ENCODE assay signal across 14 mouse cellular contexts in the genomic region with DNA sequence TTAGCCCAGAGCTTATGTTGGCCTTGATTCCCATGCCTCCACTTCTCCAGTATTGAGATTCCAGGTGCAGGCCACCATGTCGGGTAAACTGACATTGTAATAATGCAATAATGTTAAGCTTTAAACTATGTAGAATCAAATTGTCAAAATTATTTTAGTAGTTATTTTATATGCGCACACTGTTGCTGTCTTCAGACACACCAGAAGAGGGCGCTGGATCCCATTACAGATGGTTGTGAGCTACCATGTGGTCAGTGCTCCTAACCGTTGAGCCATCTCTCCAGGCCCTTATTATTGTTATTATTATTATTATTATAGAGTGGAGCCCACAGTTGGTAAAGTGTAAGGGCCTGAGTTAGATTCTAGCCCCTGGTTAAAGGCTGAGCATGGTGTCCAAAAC. TPM values are rescaled to one million over a fixed set of nuclear protein-coding genes. Genes with fewer than 3 reads are reported as not detected.
DNase-seq lines count a peak whose midpoint lies in the region; ATAC-seq and TF ChIP-seq lines count a peak whose summit lies in the region.
"Had no signal": no experiment of that assay in that cellular context is flagged by ENCODE, and none has a peak within 500 bp of the region (broad histone marks: within the 10 kb centered on the region; RNA-seq: fewer than 3 reads in every experiment).

No protein-coding gene starts in this region.

- peak overlapping the region; percentile 80; the same call in 1 of the 2 replicates for H3K4me3 ChIP-seq in heart, embryonic 13.5 days
- 0 out of 2 replicates have a peak overlapping the region, but pooled peaks have one; percentile 8 for H3K4me3 ChIP-seq in limb, embryonic 13.5 days
- H3K4me3 ChIP-seq in limb, embryonic 10.5 days, result no peak overlapping the region
- no peak overlapping the region; the same call in 1 of the 2 replicates for H3K4me3 ChIP-seq in E14TG2a.4 (replicated peaks; ENCODE audit: low read length)
- H3K4me3 ChIP-seq in brown adipose tissue, adult 24 weeks (ENCODE audit: insufficient read depth, low read depth, low read length), result 0 out of 2 replicates have a peak overlapping the region, but pooled peaks have one; percentile 82

- peaks cover 16% of the 10 kb centered on the region for H3K36me3 ChIP-seq in heart, embryonic 13.5 days
- H3K36me3 ChIP-seq in limb, embryonic 13.5 days, result no peaks in the 10 kb centered on the region
- no peaks in the 10 kb centered on the region for H3K36me3 ChIP-seq in limb, embryonic 10.5 days
- H3K36me3 ChIP-seq in E14TG2a.4 (ENCODE audit: insufficient read depth, low read length), result no peaks in the 10 kb centered on the region
- H3K36me3 ChIP-seq: embryonic facial prominence, embryonic 13.5 days; hindbrain, embryonic 12.5 days had no signal

- no peak for DNase-seq in heart, adult 9 months (ENCODE audit: low spot score in 2 of 2)
- DNase-seq in limb, embryonic 10.5 days (ENCODE audit: low spot score), result no peak
- no peak for DNase-seq in thymus, postnatal 25 days
- DNase-seq in urinary bladder, postnatal 25 days (ENCODE audit: low spot score), result no peak
- DNase-seq: cerebellum, postnatal 36 days; left cerebral cortex, postnatal 4 days; right cerebral cortex, postnatal 25 days; thymus, postnatal 36 days had no signal

- TF ChIP-seq CTCF in E14TG2a.4 (conservative IDR thresholded peaks at IDR 0.05; ENCODE audit: low read length), result peak; percentile 39

- ATAC-seq in heart, embryonic 13.5 days (ENCODE audit: extremely low read depth, insufficient number of reproducible peaks, low FRiP score, low TSS enrichment), result no peak
- no peak for ATAC-seq in limb, embryonic 13.5 days (ENCODE audit: low FRiP score, low read depth)

- H3K27ac ChIP-seq in heart, embryonic 13.5 days (replicated peaks), result peak overlapping the region; percentile 97
- no peak overlapping the region for H3K27ac ChIP-seq in limb, embryonic 13.5 days
- H3K27ac ChIP-seq in limb, embryonic 10.5 days, result no peak overlapping the region
- H3K27ac ChIP-seq in brown adipose tissue, adult 24 weeks (replicated peaks; ENCODE audit: low read depth, low read length), result peak overlapping the region; percentile 54
- H3K27ac ChIP-seq: embryonic facial prominence, embryonic 13.5 days; hindbrain, embryonic 12.5 days had no signal

- H3K9ac ChIP-seq in heart, embryonic 13.5 days, result peak overlapping the region; percentile 93
- no peak overlapping the region for H3K9ac ChIP-seq in limb, embryonic 13.5 days
- H3K9ac ChIP-seq: hindbrain, embryonic 12.5 days had no signal

- H3K9me3 ChIP-seq in heart, embryonic 13.5 days, result no peaks in the 10 kb centered on the region
- no peaks in the 10 kb centered on the region for H3K9me3 ChIP-seq in limb, embryonic 13.5 days
- no peaks in the 10 kb centered on the region for H3K9me3 ChIP-seq in limb, embryonic 10.5 days (replicated peaks)
- no peaks in the 10 kb centered on the region for H3K9me3 ChIP-seq in E14TG2a.4 (ENCODE audit: low read length)
- H3K9me3 ChIP-seq: embryonic facial prominence, embryonic 13.5 days; hindbrain, embryonic 12.5 days had no signal

- WGBS in heart, embryonic 13.5 days, result 73% methylated on average over 4 of the region's 4 CpGs
- 79% methylated on average over 4 of the region's 4 CpGs for WGBS in limb, embryonic 13.5 days
- WGBS in limb, embryonic 10.5 days, result 82% methylated on average over 4 of the region's 4 CpGs

- peak overlapping the region; percentile 76 for H3K4me2 ChIP-seq in heart, embryonic 13.5 days
- no peak overlapping the region for H3K4me2 ChIP-seq in limb, embryonic 13.5 days (replicated peaks)

- peaks cover 48% of the 10 kb centered on the region for H3K4me1 ChIP-seq in heart, embryonic 13.5 days
- peaks cover 47% of the 10 kb centered on the region for H3K4me1 ChIP-seq in limb, embryonic 13.5 days
- H3K4me1 ChIP-seq in limb, embryonic 10.5 days, result peaks cover 45% of the 10 kb centered on the region
- H3K4me1 ChIP-seq in E14TG2a.4 (replicated peaks; ENCODE audit: low read depth, low read length), result peaks cover 48% of the 10 kb centered on the region
- H3K4me1 ChIP-seq in brown adipose tissue, adult 24 weeks (ENCODE audit: control insufficient read depth, insufficient read depth, insufficient read length, low read length), result peaks cover 13% of the 10 kb centered on the region

- peaks cover 36% of the 10 kb centered on the region for H3K27me3 ChIP-seq in heart, embryonic 13.5 days (replicated peaks)
- peaks cover 65% of the 10 kb centered on the region for H3K27me3 ChIP-seq in limb, embryonic 13.5 days
- peaks cover 71% of the 10 kb centered on the region for H3K27me3 ChIP-seq in limb, embryonic 10.5 days (ENCODE audit: low read depth, poor library complexity, severe bottlenecking)
- H3K27me3 ChIP-seq in E14TG2a.4 (ENCODE audit: insufficient read depth, low read length), result peaks cover 65% of the 10 kb centered on the region

RNA-seq across cellular contexts. Expression of a gene that starts 15.9 kb away (rescaled TPM):
- polyA plus RNA-seq in heart, embryonic 13.5 days (2015; fragmentation: Nextera tagmentation; extraction: Ambion mirVana), result 46.1 and 51.1 TPM in 2 replicates
- polyA plus RNA-seq in limb, embryonic 13.5 days (2015; fragmentation: Nextera tagmentation; extraction: Ambion mirVana), result 15.7 and 15.9 TPM in 2 replicates
- polyA plus RNA-seq in limb, embryonic 10.5 days (2016; fragmentation: Nextera tagmentation; extraction: Ambion mirVana), result 3.2 and 4.9 TPM in 2 replicates
- polyA plus RNA-seq in brown adipose tissue, adult 24 weeks (2012; ENCODE audit: insufficient read depth, insufficient read length, missing spikeins), result 4.6 and 8.3 TPM in 2 replicates

RNA-seq across cellular contexts. Expression of a gene that starts 19.9 kb away (rescaled TPM):
- polyA plus RNA-seq in heart, embryonic 13.5 days (2015; fragmentation: Nextera tagmentation; extraction: Ambion mirVana), result 4.2 and 4.3 TPM in 2 replicates
- polyA plus RNA-seq in limb, embryonic 13.5 days (2015; fragmentation: Nextera tagmentation; extraction: Ambion mirVana), result 2.3 and 3.2 TPM in 2 replicates
- 1.9 and 2.1 TPM in 2 replicates for polyA plus RNA-seq in limb, embryonic 10.5 days (2016; fragmentation: Nextera tagmentation; extraction: Ambion mirVana)
- 5.9 and 8.3 TPM in 2 replicates for polyA plus RNA-seq in brown adipose tissue, adult 24 weeks (2012; ENCODE audit: insufficient read depth, insufficient read length, missing spikeins)

RNA-seq across cellular contexts. Expression of a gene that starts 24.3 kb away (rescaled TPM):
- polyA plus RNA-seq in heart, embryonic 13.5 days (2015; fragmentation: Nextera tagmentation; extraction: Ambion mirVana), result 134 and 138 TPM in 2 replicates
- 43.1 and 47.9 TPM in 2 replicates for polyA plus RNA-seq in limb, embryonic 13.5 days (2015; fragmentation: Nextera tagmentation; extraction: Ambion mirVana)
- polyA plus RNA-seq in limb, embryonic 10.5 days (2016; fragmentation: Nextera tagmentation; extraction: Ambion mirVana), result 54.8 and 56.9 TPM in 2 replicates
- 73.7 and 124 TPM in 2 replicates for polyA plus RNA-seq in brown adipose tissue, adult 24 weeks (2012; ENCODE audit: insufficient read depth, insufficient read length, missing spikeins)

RNA-seq across cellular contexts. Expression of a gene that starts 27.6 kb away (rescaled TPM):
- polyA plus RNA-seq in heart, embryonic 13.5 days (2015; fragmentation: Nextera tagmentation; extraction: Ambion mirVana), result 82.4 and 92.2 TPM in 2 replicates
- polyA plus RNA-seq in limb, embryonic 13.5 days (2015; fragmentation: Nextera tagmentation; extraction: Ambion mirVana), result 86.0 and 86.3 TPM in 2 replicates
- 116 and 118 TPM in 2 replicates for polyA plus RNA-seq in limb, embryonic 10.5 days (2016; fragmentation: Nextera tagmentation; extraction: Ambion mirVana)
- 99.5 and 121 TPM in 2 replicates for polyA plus RNA-seq in brown adipose tissue, adult 24 weeks (2012; ENCODE audit: insufficient read depth, insufficient read length, missing spikeins)

RNA-seq across cellular contexts. Expression of a gene that starts 33.3 kb away (rescaled TPM):
- 1.5 and 2.3 TPM in 2 replicates for polyA plus RNA-seq in heart, embryonic 13.5 days (2015; fragmentation: Nextera tagmentation; extraction: Ambion mirVana)
- 2.1 and 2.4 TPM in 2 replicates for polyA plus RNA-seq in limb, embryonic 13.5 days (2015; fragmentation: Nextera tagmentation; extraction: Ambion mirVana)
- polyA plus RNA-seq in limb, embryonic 10.5 days (2016; fragmentation: Nextera tagmentation; extraction: Ambion mirVana), result 2.4 and 3.7 TPM in 2 replicates
- not detected in 2 replicates for polyA plus RNA-seq in brown adipose tissue, adult 24 weeks (2012; ENCODE audit: insufficient read depth, insufficient read length, missing spikeins)

Comparison
In these comparisons a context has a peak if more than half of its experiments do, and no peak if none do; other contexts are left out.
1. H3K4me3 ChIP-seq: peak in heart, embryonic 13.5 days (single experiment), limb, embryonic 13.5 days (single experiment) and brown adipose tissue, adult 24 weeks (single experiment); none in limb, embryonic 10.5 days (single experiment) and E14TG2a.4 (single experiment).
2. H3K27ac ChIP-seq: peak in heart, embryonic 13.5 days (single experiment) and brown adipose tissue, adult 24 weeks (single experiment); none in limb, embryonic 13.5 days (single experiment) and limb, embryonic 10.5 days (single experiment).